Mouse (Mus musculus) adrenal gland, postnatal 36 days (tissue): ENCODE data around the gene Caskin1. TPM values are rescaled to one million over a fixed set of nuclear protein-coding genes. Genes with fewer than 3 reads are reported as not detected.
"Not testable (repeated sequence)": the region's sequence is repeated elsewhere in the genome, so short reads cannot be mapped to it uniquely, and the experiment has no call there.

Experiments
- DNase-seq, 2 experiments: peaks; one replicate each; pipeline ENCODE4 v3.0.0; 2021; ENCODE audit warnings: mixed read lengths in 1 of 2
- long read RNA-seq, 2 experiments: library from polyadenylated mRNA; stranded (forward); transcript quantifications; one replicate each; pipeline ENCODE4 v2.0.0; 2021; ENCODE audit warnings: borderline sequencing depth in 2 of 2
- total RNA-seq, 2 experiments: library from RNA; stranded (reverse); gene quantifications; 2 replicates each; pipeline ENCODE4 v1.2.3; 2021

The Caskin1 gene
- 10 to 100 TPM; 14.7 to 25.7 TPM for total RNA-seq
- long read RNA-seq, experiment 1, partial matches to known transcripts, result 4 of 6 reads
- long read RNA-seq, experiment 1, other reads (novel, unspliced or antisense), result 1 of 6 reads
- long read RNA-seq, experiment 2, partial matches to known transcripts, result 6 of 7 reads
- long read RNA-seq, experiment 2, other reads (novel, unspliced or antisense), result 1 of 7 reads

DNA sequence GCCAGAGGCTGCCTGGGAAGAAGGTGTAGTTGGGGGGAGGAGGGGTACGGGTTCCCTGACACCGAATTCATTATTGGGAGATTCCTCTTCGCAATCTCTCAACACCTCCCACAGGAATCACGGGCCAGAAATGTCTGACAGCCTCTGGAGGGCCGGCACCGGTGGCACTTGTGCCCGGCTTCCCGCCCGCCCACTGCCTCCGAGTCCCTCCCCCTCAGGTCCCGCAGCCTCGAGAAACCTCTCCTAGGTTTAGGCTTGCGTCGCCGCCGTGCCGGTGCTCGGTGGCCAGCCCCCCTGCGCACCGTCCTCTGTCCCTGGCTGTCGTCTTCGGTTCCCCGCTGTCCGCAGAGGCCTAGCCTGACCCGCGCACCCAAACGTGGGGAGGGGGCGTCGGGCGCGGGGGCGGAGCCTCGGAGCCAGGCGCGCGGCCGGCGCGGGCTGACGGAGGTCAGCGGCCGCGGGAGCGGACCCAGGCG is at the start of gene Caskin1:
Caskin1 (plus strand) TSS at position 416 of the 476 bp plus-strand sequence.
- peak; percentile 55 to 73 for DNase-seq

DNA sequence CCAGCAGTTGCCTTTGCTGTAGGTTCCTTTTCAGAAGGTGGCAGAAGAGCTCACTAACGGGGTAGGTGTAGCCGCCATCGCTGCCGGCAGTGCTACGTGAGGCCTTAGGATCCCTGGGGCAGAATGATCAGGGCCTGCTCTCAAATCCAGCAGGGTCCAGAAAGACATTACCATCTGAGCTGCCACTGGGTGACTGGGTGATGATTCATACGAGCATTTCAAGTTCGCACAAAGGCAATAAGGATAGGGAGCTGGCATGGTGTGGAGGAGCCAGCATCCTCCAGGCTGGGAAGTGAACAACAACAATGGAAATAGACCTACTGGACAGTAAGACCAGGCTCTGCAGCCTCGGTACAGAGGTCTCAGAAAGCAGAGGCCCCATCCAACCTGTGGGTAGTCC is 48.0 kb upstream of the Caskin1 start:
- DNase-seq, result peak; percentile 30

DNA sequence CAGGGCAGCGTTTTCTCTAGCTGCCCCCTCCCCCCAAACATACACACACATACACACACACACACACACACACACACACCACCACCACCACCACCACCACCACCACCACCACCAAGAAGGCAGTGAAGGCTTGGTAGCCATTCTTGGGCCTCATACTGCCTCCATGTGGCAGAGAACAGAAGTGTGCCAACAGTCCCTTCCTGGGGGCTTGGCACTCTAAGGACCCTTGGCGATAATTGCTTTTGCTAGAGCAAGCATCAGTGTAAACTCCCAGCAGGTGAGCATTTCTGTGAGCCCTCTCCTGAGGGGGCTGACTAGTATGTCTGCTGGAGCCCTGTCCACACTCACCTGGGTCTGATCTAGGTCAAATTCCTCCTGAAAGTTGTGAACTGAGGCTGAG is 47.3 kb upstream of the Caskin1 start:
- DNase-seq, result no peak

DNA sequence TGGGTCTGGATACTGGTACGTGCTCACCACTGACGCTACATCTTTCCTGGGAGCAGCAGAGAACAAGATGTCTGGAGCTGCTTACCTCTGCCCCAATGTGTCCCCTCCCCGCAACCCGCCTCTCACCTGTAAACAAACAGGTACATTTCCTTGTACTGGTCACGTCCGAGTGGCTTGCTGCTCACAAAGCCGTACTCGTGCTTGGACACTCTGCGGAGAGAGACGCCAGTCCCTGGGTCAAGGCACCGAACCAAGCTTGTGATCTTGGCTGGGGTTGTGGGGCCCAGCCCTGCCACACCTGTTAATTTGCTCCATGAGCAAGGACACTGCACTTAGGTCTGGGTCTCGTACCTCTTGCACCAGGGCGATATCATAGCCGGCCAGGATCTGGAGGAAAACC is 46.3 kb upstream of the Caskin1 start:
- no peak for DNase-seq

DNA sequence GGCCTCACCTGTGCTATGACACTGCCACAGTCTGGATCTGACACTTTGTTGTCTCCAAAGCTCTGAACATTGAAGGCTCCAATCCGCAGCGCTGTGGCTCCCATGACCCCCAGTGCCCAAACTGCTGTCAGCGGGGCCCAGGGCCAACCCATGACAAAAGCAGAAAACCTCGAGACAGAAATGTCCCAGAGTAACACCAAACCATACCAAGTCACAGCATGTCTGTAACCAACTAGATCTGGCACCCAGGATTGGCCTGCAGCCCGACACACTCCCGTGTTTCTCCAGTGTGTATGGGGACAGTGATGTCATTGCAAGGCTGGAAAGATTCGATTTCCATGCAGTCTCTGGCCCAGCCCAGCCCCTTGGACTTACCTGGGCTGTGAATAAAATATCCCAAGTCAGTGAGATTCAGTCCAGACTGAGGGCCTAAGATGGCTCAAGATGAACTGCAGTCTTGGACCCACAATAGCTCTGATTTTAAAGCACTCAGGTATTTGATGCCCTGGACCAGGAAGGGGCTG is 45.7 kb upstream of the Caskin1 start, which contains the start of gene Dnase1l2:
Dnase1l2 (minus strand) TSS at position 474 of the 524 bp plus-strand sequence.
- no peak for DNase-seq

GRCm38 (mm10) chr17:24443409-24443808 is 45.0 kb upstream of the Caskin1 start:
- DNase-seq, result no peak

DNA sequence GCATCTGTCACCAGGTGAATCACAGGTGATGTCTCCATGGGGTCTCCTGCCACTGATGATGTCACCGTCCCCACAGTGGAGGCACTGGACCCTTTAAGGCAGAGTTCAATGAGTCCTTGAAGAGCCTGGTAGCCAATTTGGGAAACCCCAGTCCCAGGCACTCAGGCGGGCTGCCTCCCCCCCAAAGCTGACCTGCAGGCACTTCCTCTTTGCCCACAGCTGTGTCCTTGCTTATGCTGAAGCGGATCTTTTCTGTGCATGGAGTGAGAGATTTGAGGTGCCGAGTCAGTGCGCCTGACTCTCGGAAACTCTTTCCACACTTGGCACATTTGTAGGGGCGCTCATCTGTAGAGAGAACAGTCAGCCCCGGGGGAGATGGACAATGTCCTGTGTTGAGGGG is 41.8 kb upstream of the Caskin1 start:
- DNase-seq, result no peak

GRCm38 (mm10) chr17:24449507-24449906 is 38.9 kb upstream of the Caskin1 start:
- DNase-seq, result no peak

GRCm38 (mm10) chr17:24451220-24451619 is 37.2 kb upstream of the Caskin1 start:
- no peak for DNase-seq

GRCm38 (mm10) chr17:24453372-24453771 is 35.0 kb upstream of the Caskin1 start:
- DNase-seq, result no peak

DNA sequence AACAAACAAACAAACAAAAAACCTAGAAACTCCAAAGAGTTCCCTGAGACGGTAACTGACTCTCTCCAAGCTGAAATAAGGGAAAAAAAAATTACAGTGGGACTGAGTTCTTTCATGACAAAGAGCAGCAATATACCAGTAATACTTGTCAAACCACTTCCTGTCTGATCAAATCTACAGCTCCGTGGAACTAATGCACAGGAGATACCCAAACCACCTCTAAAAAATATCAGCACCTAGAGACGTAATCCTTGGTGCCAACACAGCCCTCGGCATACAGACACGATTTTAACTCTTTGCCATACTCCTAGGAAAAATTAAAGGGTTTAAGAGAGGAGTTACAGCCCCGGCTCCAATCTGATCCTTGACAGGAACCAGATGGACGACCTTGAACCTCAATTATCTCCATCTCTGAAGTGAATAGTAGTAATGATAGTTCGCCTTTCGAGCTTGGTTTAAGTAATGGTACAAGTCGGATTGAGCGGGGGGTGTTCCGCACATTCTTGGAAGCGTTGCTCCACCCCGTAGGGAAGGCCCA is 34.1 kb upstream of the Caskin1 start:
- DNase-seq, result no peak

DNA sequence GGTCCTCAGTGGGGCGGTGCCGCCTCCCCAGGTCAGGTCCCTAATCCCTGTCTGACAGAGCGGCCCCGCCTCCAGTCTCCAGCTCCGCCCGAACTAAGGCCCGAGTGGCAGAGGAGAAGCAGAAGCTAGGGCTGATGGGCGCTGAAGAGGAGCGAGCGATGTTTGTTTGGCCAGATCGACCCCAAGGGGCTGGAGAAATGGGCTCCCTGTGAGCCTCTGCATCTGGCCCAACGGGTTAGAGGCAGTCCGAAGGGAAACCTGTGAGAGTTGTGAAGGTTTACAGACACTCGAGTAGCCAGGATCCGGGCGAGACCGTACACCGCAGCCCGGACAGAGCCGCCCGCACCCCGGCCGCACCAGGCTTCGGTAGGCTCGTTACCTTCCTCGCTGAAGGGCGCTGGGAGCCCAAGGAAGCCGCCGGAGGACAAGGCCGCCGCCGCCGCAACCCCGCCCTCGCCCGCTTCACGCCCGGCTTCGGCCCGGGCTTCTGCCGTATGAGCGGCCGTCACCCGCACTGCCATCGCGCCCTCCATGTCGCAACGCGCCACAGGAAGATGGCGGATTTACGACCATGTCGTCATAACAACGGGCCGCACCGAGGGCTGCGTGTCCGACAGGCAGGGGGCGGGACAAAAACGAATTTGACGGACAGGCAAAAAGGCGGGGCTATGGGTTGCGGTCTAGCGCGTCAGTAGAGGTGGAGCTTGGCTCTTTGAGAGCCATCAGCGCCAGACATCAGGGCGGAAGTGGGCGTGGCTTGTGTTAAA is 33.5 kb upstream of the Caskin1 start:
- DNase-seq, result peak; percentile 99 to 100

DNA sequence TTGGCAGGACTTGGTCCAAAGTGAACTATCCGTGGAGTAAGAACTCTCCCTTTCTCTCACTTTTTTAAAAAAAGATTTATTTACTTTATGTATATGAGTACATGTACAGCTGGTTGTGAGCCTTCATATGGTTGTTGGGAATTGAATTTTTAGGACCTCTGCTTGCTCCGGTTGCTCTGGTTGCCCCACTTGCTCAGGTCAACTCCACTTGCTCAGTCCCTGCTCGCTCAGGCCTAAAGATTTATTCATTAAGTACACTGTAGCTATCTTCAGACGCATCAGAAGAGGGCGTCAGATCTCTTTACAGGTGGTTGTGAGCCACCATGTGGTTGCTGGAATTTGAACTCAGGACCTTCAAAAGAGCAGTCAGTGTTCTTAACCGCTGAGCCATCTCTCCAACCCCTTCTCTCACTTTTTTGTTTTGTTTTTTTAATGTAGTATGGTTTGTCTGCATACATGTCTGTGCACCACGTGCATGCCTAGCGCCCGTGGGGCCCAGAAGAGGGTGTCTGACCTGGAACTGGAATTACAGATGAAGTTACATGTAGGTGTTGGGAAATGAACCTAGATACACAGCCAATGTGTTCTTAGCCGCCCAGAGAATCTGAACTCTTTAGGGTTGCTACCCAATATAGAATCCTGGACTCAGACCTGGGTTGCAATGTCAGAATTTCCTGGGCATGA is 32.7 kb upstream of the Caskin1 start:
- DNase-seq, result not testable (repeated sequence)

DNA sequence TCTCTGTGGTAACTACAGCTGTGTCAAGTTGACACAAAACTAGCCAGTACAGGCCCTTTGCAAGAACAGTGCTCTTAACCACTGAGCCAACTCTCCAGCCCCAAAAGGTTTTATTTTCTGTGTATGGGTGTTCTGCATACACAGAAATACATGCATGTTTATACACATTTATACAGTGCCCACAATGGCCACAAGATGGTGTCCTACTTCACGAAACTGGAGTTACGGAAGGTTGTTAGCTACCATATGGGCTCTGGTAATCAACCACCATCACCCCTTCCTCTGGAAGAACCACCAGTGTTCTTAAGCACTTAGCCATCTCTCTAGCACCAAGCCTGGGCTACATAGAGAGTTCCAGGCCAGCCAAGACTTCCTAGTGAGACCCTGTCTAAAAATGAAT is 26.8 kb upstream of the Caskin1 start:
- no peak for DNase-seq

- no peak for DNase-seq
These were observed 25.5 kb upstream of the Caskin1 start for GRCm38 (mm10) chr17:24462932-24463331.

DNA sequence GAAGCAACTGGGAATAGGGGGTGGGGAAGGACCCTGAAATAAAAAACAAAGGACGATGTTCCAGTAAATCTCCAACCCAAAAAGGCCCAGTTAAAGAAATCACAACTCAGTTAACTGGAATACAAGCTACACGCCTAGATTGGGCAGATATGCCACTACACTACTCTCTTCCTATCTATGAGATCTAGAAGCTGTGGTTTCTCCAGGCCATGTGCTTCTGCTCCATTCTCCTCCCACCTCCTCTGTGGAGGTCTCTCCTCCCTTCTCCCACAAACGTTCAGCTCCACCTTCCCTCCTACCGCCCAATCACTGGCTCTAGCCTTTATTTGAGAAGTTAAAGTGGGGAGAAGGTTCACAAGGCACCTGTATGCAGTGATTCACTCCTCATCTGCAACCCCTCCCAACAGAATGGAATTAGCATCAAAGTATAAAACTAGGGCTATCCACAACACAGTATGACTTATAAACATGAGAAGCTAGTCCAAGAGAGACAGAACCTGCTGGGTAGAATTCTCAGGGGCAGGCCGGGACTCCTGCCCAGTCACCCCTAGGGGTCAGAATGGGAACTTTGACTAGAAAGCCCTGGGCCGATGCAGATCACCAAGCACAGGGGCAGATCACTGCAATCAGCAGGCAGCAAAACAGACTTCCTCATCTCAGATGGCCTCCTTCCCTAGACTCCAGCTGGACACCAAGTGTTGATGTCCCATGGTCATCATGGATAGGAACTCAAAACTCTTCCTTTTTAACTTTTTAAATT is 24.8 kb upstream of the Caskin1 start:
- DNase-seq, result no peak

DNA sequence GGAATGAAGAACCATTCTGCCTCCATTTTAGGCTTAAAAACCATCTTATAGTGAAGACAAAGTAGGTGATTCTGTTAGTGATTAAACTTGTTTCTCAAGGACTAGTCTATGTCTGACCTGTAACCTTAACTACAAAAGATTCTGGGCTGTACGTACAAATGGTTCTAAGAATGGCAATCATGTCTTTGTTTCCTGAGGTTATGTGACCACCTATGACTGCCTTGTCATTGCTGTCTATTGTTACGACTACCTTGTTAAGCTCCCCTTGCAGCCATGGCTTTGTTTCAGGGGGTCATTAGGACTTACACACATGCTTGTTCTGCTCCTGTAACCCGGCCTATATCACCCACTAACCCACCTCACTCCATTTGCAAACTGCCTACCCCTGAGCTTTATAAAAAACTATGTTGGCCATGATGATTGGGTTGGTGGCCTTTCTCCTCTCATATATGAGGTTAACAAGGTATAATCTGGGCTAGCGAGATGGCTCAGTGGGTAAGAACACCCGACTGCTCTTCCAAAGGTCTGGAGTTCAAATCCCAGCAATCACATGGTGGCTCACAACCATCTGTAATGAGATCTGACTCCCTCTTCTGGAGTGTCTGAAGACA is 19.7 kb upstream of the Caskin1 start:
- DNase-seq, result no peak

DNA sequence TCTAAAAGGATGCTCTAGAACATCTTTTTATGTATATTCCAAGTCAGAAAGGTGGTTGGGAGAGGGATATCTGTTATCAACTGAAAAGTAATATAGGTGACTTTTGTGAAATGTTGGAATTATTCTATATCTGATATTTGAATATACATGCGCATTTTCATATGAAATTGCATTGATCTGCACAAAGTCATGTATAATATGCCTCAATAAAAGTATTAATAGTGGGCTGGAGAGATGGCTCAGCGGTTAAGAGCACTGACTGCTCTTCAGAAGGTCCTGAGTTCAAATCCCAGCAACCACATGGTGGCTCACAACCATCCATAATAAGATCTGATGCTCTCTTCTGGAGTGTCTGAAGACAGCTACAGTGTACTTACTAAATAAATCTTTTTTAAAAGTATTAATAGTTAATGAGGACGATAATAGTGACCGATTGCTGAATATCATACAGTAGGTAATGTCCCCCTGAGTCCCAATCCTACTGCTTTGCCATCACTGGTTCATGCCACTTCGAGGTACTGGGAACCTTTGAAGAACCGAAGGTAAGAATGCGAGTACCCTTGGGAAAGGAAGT is 19.0 kb upstream of the Caskin1 start:
- DNase-seq, result no peak

DNA sequence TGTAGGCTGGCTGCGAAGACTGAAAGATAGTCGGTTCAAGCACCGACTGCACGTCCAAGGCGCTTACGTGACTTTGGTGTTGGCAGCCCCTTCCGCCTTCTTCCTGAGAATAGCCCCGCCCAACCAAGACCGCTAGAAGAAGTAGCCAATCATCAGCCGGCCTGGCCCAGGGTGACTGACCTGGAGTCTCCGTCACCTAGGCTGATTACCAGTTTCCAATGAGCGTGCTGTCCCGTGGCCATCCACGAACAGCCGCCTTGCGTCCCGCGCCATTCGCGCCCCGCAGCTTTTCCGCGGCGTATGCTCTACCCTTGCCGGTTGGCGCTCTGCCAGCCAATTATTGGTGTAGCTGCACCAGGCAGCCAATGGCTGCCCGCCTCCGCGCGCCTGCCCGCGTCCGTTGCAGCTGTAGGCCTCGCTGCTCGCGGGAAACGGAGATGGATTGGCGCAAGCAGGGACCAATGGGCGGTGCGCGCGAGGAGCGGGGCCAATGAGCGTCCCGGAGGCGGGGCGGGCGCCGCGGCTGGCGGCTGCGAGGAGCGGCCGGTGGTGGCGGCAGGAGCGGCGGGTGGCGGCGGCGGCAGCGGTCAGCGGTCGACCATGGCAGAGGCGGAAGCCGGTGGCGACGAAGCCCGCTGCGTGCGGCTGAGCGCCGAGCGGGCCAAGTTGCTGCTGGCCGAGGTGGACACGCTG is 18.3 kb upstream of the Caskin1 start, which contains the start of the genes E4f1 and Pgp:
E4f1 (minus strand) TSS at position 404 of the 693 bp plus-strand sequence.
Pgp (plus strand) TSS at position 483 of the 693 bp plus-strand sequence.
- peak; percentile 99 for DNase-seq
